Mouse (Mus musculus) Patski (cell line): ENCODE measurements around the gene Rps18. TPM values are rescaled to one million over a fixed set of nuclear protein-coding genes. Genes with fewer than 3 reads are reported as not detected.
"Not testable (repeated sequence)": the region's sequence is repeated elsewhere in the genome, so short reads cannot be mapped to it uniquely, and the experiment has no call there.

Source experiments
- ATAC-seq: fragments of 100-300 bp; one replicate; pipeline ENCODE4 v1.8.0; 2021
- CTCF ChIA-PET: fragments of 350-600 bp; sonication (Branson Sonifier 250); formaldehyde crosslinking; loops from one replicate; lab custom pipeline; 2022; ENCODE audit warnings: inconsistent platforms; lab: Charles Lee
- POLR2A ChIA-PET: fragments of 350-600 bp; sonication (Branson Sonifier 250); formaldehyde crosslinking; loops from one replicate; lab custom pipeline; 2022; ENCODE audit warnings: antibody characterized with exemption, inconsistent platforms; lab: Charles Lee
- DNase-seq: peaks from one replicate; pipeline ENCODE4 v3.0.0-alpha.2; 2011; ENCODE audit warnings: low read depth, low spot score
- H3K27me3 ChIP-seq: fragments of 371-371 bp; one replicate; pipeline ENCODE4 v1.5.1; 2021
- CTCF ChIP-seq: fragments of 100-300 bp; IDR thresholded peaks from one replicate; pipeline ENCODE4 v1.5.1; 2021
- in situ Hi-C: fragments of 300-500 bp; cut with MboI; formaldehyde crosslinking; loops from 3 replicates; pipeline ENCODE4 v1.11.1; 2018; ENCODE audit warnings: low pct_unique_long_range_greater_than_20kb, mixed read lengths
- polyA plus RNA-seq: library from polyadenylated mRNA; unstranded; gene quantifications from one replicate; pipeline ENCODE4 v1.2.3, GENCODE M21; 2021

The Rps18 gene
- polyA plus RNA-seq, 1 experiment from 2014 or later: 1,854 TPM

DNA sequence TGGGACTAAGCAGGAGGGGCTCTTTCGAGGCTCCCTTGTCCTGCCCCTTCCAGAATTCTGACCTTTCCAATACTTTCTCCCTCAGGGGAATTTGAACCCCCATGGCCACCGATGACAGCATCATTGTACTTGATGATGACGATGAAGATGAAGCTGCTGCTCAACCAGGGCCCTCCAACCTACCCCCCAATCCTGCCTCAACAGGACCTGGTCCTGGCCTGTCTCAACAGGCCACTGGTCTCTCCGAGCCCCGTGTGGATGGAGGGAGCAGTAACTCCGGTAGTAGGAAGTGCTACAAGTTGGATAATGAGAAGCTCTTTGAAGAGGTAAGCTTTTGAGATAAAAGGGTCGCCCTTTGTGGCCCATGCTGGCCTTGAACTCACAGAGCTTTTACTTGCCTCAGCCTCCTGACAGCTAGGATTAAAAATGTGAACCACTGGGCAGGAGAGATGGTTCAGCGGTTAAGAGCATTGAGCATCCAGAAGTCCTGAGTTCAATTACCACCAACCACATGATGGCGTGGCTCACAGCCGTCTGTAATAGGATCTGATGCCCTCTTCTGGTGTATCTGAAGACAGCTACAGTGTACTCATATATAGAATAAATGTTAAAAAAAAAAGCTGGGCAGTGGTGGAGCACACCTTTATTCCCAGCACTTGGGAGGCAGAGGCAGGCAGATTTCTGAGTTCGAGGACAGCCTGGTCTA lies 45.3 kb downstream of the Rps18 start:
- no peaks in the 10 kb centered on the region for H3K27me3 ChIP-seq
- POLR2A ChIA-PET: interaction anchor here (1.0 kb wide), 1 partner anchor 19 kb away, joined by 3 read pairs; the partner anchor contains the start of gene Rgl2
- TF ChIP-seq CTCF: no peak
- no peak for DNase-seq
- in situ Hi-C loops: no loop called here
- CTCF ChIA-PET: interaction anchor here (1.3 to 4.9 kb wide), 3 partner anchors 14 to 20 kb away, joined by 4 to 38 read pairs (median 5); no protein-coding TSS in a partner anchor
- ATAC-seq: no peak

GRCm38 (mm10) chr17:33909869-33910250 lies 45.9 kb downstream of the Rps18 start:
- in situ Hi-C loops: no loop called here
- POLR2A ChIA-PET: interaction anchor here (1.7 kb wide), 1 partner anchor 45 kb away, joined by 8 read pairs; the partner anchor contains the start of genes Rps18 and Vps52
- CTCF ChIA-PET: interaction anchor here (1.3 to 4.9 kb wide), 3 partner anchors 13 to 19 kb away, joined by 4 to 38 read pairs (median 5); no protein-coding TSS in a partner anchor
- no peak for TF ChIP-seq CTCF
- H3K27me3 ChIP-seq: no peaks in the 10 kb centered on the region
- ATAC-seq (peak; percentile 10), DNase-seq (no peak)

- H3K27me3 ChIP-seq: no peaks in the 10 kb centered on the region
- no peak for TF ChIP-seq CTCF
- ATAC-seq (peak; percentile 96), DNase-seq (peak; percentile 89)
- POLR2A ChIA-PET: interaction anchor here (1.2 to 1.7 kb wide), 3 partner anchors 11 to 46 kb away, joined by 3 to 8 read pairs (median 4); partner anchors contain the start of genes Rps18 and Vps52
- in situ Hi-C loops: no loop called here
- CTCF ChIA-PET: interaction anchor here (1.5 to 4.9 kb wide), 3 partner anchors 13 to 18 kb away, joined by 3 to 38 read pairs (median 5); partner anchors contain the start of gene Kifc1
These were observed 46.5 kb downstream of the Rps18 start, which contains the start of gene Daxx for GRCm38 (mm10) chr17:33909077-33909868. Gene Daxx (plus strand): TSS chr17:33909414.

DNA sequence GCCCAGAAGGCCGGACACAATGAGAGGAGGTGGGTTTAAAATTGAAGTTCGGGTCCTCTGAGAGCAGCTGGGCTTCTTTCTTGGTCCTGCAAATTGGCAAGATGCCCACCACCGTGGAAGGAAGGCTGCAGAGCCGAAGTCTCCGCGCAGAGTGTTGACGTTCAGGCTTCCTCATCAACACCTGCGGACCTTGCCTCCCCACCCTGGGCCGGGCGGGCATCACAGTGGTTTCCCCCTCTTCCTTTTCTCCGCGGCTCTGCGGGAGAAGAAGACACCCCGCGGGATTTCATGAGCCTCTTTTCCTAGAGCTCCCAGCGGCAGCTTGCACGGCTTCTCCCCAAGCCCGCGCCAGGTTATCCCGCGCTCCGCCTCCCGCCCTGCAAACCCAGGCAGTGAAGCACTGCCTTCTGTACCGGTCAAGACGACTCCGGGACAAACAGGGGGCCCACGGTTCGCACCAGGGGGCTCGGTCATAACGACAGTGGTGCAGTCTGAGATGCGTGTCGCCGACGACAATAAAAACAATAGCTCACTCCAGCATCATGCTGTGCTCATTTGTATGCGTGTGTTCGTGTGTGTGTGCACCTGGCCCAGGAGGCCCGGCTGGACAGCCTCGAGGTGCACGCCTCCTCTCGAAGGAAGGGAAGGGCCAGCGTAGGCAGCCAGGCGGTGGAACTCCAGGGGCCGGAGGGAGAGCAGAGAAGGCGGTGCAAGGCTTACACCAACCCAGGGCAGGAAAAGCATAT lies 47.3 kb downstream of the Rps18 start:
- ATAC-seq (peak; percentile 44), DNase-seq (no peak)
- POLR2A ChIA-PET: interaction anchor here (0.5 to 1.7 kb wide), 4 partner anchors 11 to 47 kb away, joined by 3 to 8 read pairs (median 4); partner anchors contain the start of genes Rps18 and Vps52
- no peak for TF ChIP-seq CTCF
- CTCF ChIA-PET: interaction anchor here (0.8 to 4.9 kb wide), 3 partner anchors 12 to 18 kb away, joined by 3 to 38 read pairs (median 3); partner anchors contain the start of gene Kifc1
- in situ Hi-C loops: no loop called here
- no peaks in the 10 kb centered on the region for H3K27me3 ChIP-seq

DNA sequence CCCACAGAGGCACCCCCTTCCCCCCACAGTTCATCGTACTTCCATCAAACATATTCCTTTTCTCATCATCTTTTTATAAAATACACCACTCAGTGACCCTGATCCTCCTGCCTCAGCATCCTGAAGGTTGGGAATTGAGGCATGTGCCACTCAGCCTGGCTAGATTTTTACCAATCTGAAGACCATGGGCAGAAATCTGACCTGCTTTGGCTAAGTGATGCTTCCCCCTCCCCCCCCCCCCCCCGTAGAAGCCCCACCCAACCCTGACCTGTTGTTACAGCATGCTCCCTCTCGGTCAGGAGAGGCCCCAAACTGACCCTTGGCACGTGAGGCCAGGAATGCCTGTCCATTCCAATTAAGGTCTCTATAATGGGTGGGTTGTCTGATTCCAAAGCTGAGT lies 51.0 kb downstream of the Rps18 start, which contains the start of gene Platr17:
TSS of gene Platr17 (plus strand) at position 301 of the 400 bp plus-strand sequence.
- CTCF ChIA-PET, H3K27me3 ChIP-seq, POLR2A ChIA-PET, ATAC-seq, in situ Hi-C loops, DNase-seq: not testable (repeated sequence)

GRCm38 (mm10) chr17:33903911-33904651 lies 51.7 kb downstream of the Rps18 start:
- ATAC-seq, POLR2A ChIA-PET: not testable (repeated sequence)

DNA sequence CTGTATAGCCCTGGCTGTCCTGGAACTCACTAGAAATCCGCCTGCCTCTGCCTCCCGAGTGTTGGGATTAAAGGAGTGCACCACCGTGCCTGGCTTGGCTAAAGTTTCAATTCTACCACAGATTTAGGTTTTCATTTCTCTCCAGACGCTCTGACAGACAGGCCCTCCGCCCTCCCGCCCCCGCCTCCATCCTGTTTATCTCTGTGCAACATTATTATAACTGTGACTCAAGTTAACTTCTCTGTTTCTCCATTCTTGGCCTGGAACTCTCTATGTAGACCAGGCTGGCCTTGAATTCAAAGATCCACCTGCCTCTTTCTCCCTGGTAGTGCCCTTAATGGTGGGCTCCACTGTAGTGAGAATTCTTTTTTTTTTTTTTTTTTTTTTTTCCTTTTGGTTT lies 53.3 kb downstream of the Rps18 start:
- CTCF ChIA-PET: no interaction called here
- DNase-seq: no peak
- in situ Hi-C loops: no loop called here

More at GRCm38 (mm10) chr17:33903911-33904651, 51.7 kb downstream of the Rps18 start:
- DNase-seq, H3K27me3 ChIP-seq, in situ Hi-C loops, CTCF ChIA-PET: not testable (repeated sequence)

DNA sequence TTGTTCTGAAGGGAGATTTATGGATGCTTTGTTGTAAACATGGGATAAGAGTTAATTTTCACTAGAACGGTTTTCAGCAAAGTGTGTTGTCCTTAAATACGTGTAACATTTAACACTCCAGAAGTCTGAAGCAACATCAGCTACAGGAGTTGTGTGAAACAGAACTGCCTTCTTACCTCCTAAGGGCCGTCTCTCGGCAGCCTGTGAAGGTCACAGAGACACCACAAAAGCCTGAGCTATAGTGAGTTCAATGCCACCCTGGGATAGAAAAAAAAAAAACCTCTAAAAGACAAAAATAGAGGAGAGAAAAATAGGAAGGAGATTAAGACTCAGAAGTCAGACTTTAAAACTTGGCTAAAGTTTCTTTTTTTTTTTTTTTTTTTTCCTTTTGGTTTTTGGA lies 53.7 kb downstream of the Rps18 start:
- TF ChIP-seq CTCF: no peak
- in situ Hi-C loops: no loop called here
- DNase-seq: no peak
- POLR2A ChIA-PET: no interaction called here
- H3K27me3 ChIP-seq: no peaks in the 10 kb centered on the region
- no peak for ATAC-seq
- CTCF ChIA-PET: no interaction called here

More for the DNA sequence above, 53.3 kb downstream of the Rps18 start:
- ATAC-seq: no peak
- POLR2A ChIA-PET: no interaction called here
- no peak for TF ChIP-seq CTCF
- no peaks in the 10 kb centered on the region for H3K27me3 ChIP-seq

Other genes with a start within 250 kb of the Rps18 start
- 77.2 TPM for gene March2, start 237.3 kb downstream of the Rps18 start, polyA plus RNA-seq
- 222 TPM for gene Rab11b, start 195.5 kb downstream of the Rps18 start, polyA plus RNA-seq
- gene Angptl4, start 174.2 kb downstream of the Rps18 start, polyA plus RNA-seq: 1.8 TPM
- 4.1 TPM for gene Kank3, start 145.5 kb downstream of the Rps18 start, polyA plus RNA-seq
- gene Rps28, start 131.4 kb downstream of the Rps18 start, polyA plus RNA-seq: 1,207 TPM
- 361 TPM for gene Ndufa7, start 131.4 kb downstream of the Rps18 start, polyA plus RNA-seq
- gene Cd320, start 112.9 kb downstream of the Rps18 start, polyA plus RNA-seq: 43.1 TPM
- gene Gm7029, start 82.2 kb downstream of the Rps18 start, polyA plus RNA-seq: not detected
- 54.0 TPM for gene Kifc1, start 65.3 kb downstream of the Rps18 start, polyA plus RNA-seq
- not detected for gene Platr17, start 50.9 kb downstream of the Rps18 start, polyA plus RNA-seq
- 37.4 TPM for gene Daxx, start 46.6 kb downstream of the Rps18 start, polyA plus RNA-seq
- 155 TPM for gene Tapbp, start 40.1 kb downstream of the Rps18 start, polyA plus RNA-seq
- gene Zbtb22, start 40.1 kb downstream of the Rps18 start, polyA plus RNA-seq: 30.7 TPM
- 59.6 TPM for gene Rgl2, start 26.5 kb downstream of the Rps18 start, polyA plus RNA-seq
- gene Pfdn6, start 15.7 kb downstream of the Rps18 start, polyA plus RNA-seq: 115 TPM
- gene Wdr46, start 15.3 kb downstream of the Rps18 start, polyA plus RNA-seq: 35.8 TPM
- 2.8 TPM for gene B3galt4, start 4.5 kb downstream of the Rps18 start, polyA plus RNA-seq
- 56.9 TPM for gene Vps52, start 189 bp downstream of the Rps18 start, polyA plus RNA-seq
- 79.5 TPM for gene H2-K1, start 44.3 kb upstream of the Rps18 start, polyA plus RNA-seq
- gene Ring1, start 68.7 kb upstream of the Rps18 start, polyA plus RNA-seq: 31.1 TPM
- gene H2-Ke6, start 72.1 kb upstream of the Rps18 start, polyA plus RNA-seq: 49.3 TPM
- gene Slc39a7, start 75.7 kb upstream of the Rps18 start, polyA plus RNA-seq: 189 TPM
- 57.1 TPM for gene Rxrb, start 75.8 kb upstream of the Rps18 start, polyA plus RNA-seq
- gene Col11a2, start 83.4 kb upstream of the Rps18 start, polyA plus RNA-seq: 0.60 TPM
- gene H2-Oa, start 136.3 kb upstream of the Rps18 start, polyA plus RNA-seq: not detected
- 17.1 TPM for gene H2-DMa, start 163.5 kb upstream of the Rps18 start, polyA plus RNA-seq
- gene Brd2, start 166.6 kb upstream of the Rps18 start, polyA plus RNA-seq: 239 TPM
- gene H2-DMb2, start 187.3 kb upstream of the Rps18 start, polyA plus RNA-seq: 8.2 TPM
- 36.6 TPM for gene H2-DMb1, start 197.1 kb upstream of the Rps18 start, polyA plus RNA-seq
- gene Tap1, start 231.6 kb upstream of the Rps18 start, polyA plus RNA-seq: 7.0 TPM
- 1.3 TPM for gene Psmb9, start 231.8 kb upstream of the Rps18 start, polyA plus RNA-seq
- 18.7 TPM for gene Psmb8, start 241.7 kb upstream of the Rps18 start, polyA plus RNA-seq
- 38.2 TPM for gene Tap2, start 247.5 kb upstream of the Rps18 start, polyA plus RNA-seq